Mouse (Mus musculus): ENCODE data around the gene Ammecr1.

DNA sequence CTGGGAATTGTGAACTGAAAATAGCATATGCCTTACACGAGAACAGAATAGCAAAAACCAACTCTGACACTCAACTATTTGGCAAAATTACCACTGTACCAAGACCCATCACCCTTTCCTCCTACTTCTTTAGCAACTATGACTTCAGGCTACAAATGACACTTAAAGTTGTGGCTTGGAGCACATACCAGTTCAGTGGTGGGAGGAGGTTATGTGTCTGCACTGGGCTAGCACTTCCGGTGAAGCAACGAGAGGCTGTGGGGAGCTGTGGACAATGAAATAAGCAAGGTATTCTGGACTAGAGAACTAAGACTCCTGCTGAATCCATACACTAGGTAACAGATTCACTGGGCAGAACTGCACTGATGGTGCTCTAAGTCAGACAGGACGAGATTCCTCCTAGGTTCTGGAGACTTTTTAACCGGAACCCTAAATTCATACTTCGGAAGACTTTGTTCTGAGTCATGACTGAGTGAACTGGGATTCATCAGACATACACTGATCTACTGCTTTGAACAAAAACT, 69.0 kb downstream of the Ammecr1 start:
- no peak for TF ChIP-seq CTCF (IDR thresholded peaks at IDR 0.05; ENCODE audit: insufficient read depth, low read depth, low read length)
- TF ChIP-seq POLR2A (IDR thresholded peaks at IDR 0.05; ENCODE audit: insufficient read depth, low read depth, low read length) = no peak
